Mouse (Mus musculus) left cerebral cortex, adult 2 months (tissue): ENCODE results near the gene Defb30. TPM values are rescaled to one million over a fixed set of nuclear protein-coding genes. Genes with fewer than 3 reads are reported as not detected.
A peak's percentile ranks its signal among the peaks of the same experiment; 100 is the strongest.

Source experiments
- DNase-seq, 2 experiments: peaks; one replicate each; pipeline ENCODE4 v3.0.0; 2021 to 2022; ENCODE audit warnings: low spot score in 2 of 2, mixed read lengths in 1 of 2; ENCODE audit errors: extremely low spot score in 1 of 2
- H3K27ac ChIP-seq: fragments of 200-600 bp; 2 replicates; pipeline ENCODE4 v1.8.1; 2022
- H3K4me3 ChIP-seq: fragments of 200-600 bp; 2 replicates; pipeline ENCODE4 v1.8.1; 2022
- CTCF ChIP-seq: fragments of 200-600 bp; IDR thresholded peaks from 2 replicates; pipeline ENCODE4 v1.8.1; 2022; ENCODE audit warnings: antibody characterized with exemption, mild to moderate bottlenecking, moderate library complexity
- intact Hi-C: fragments of 180-260 bp; cut with DNase I; formaldehyde crosslinking; loops from one replicate; pipeline ENCODE4 v1.15.1; 2025
- long read RNA-seq, 2 experiments: library from polyadenylated mRNA; stranded (forward); transcript quantifications; one replicate each; pipeline ENCODE4 v2.0.0; 2021; ENCODE audit warnings: borderline mapping rate in 2 of 2
- total RNA-seq, 2 experiments: library from RNA; stranded (reverse); gene quantifications; 2 replicates each; pipeline ENCODE4 v1.2.3; 2021

The Defb30 gene
- not detected for total RNA-seq
- long read RNA-seq, experiment 1 = 0 reads
- long read RNA-seq, experiment 2 = 0 reads

DNA sequence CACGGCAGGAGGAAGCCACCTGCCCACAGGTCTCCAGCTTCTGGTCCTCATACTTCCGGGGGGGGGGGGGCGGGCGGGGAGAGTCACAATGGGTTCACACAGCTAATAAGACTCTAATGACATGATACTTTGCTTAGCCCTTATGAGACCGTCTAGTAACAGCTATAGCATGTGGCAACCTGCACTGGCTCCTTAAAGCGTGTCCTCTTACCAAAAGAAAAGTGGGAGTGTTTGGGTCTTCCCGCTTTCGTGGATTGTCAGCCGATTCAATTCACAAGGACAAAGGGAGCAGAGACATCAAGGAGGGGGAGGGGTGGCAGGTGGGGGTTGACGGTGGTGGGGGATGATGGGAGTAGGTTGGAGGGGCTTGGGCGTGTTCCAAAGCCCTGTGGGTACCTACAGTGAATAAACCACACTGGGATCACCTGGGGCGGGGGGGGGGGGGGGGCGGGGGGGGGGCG lies at the start of gene Defb30:
Gene Defb30 (minus strand): TSS at position 51 of the 461 bp plus-strand sequence.
- H3K4me3 ChIP-seq = no peak within 1 kb of the TSS
- DNase-seq = no peak
- TF ChIP-seq CTCF = no peak
- H3K27ac ChIP-seq = no peak within 1 kb of the TSS
- intact Hi-C loops = no loop called here

DNA sequence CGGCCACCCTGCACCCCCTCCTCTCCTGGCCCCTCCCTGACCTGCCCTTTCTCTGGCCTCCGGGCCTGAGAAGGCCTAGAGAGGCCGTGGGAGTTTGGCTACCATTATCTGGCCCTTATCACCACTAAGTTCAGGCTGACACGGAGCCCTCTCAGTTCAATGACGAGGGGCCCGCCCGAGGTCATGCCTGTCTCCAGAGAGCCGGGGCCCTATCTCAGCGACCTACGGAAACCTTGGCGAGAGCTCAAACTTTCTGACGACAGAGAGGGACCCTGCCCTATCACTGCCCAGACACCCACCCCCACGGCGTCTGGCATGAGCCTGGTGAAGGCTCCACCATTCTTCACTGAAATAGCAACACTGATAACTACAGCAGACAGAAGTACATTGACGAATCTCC lies 17.9 kb upstream of the Defb30 start:
- no peak for TF ChIP-seq CTCF
- DNase-seq = no peak
- no peak overlapping the region for H3K4me3 ChIP-seq
- intact Hi-C loops = loop anchor here (2.0 to 5.0 kb wide), 4 partner anchors 127 to 405 kb away; no protein-coding TSS in a partner anchor
- H3K27ac ChIP-seq = no peak overlapping the region

DNA sequence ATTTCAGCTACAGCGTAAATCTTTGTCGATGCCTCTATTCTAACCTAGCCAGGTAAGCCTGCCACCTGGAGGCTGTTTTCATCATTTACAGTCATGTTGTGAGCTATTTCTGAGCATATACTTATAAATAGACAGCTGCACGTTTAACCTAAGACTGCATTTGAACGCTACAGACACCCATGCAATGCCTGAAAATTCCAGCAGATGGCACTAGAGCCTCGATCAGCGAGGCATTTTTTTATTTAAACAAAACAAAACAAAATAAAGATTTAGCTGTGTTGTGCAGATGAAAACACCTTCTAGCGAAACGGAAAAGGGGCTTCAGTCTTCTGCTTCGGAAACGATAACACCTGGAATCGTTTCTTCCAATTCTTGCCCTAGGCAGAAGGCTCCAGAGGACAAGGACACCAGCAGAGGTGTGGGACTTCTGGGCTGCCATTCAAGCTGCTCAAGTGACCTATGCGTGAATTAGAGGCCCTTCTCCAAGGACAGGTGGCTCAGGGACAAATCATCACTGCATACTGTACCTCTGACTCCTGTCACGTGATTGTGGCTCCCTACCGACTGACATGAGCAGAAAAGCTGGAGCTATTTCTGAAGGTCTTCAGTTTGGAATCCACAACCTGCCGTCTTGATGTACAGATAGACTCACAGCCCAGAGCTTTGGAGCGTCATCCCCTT lies 17.0 kb upstream of the Defb30 start:
- intact Hi-C loops = loop anchor here (2.0 to 5.0 kb wide), 4 partner anchors 128 to 406 kb away; no protein-coding TSS in a partner anchor

DNA sequence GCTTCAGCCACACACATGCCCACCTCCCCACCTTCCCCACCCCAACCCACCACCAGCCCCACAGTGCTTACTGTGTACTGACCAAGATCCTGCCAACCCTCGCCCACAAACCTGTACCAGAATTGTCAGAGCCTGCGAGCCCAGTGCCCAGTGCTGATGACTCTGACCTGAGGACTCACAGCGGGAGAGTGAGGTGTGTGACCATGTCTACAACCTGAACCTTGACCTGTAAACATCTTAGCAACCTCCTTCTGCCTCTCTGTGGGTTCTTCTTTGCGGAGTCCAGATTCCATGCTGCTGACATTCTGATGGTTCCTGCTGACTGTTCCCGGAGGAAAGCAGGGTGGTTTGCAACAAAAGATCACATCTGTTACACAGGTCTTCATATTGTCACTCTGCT lies 15.6 kb upstream of the Defb30 start:
- H3K27ac ChIP-seq = no peak overlapping the region
- no peak for DNase-seq
- no peak for TF ChIP-seq CTCF
- no peak overlapping the region for H3K4me3 ChIP-seq
- intact Hi-C loops = loop anchor here (5.0 kb wide), 2 partner anchors 292 to 407 kb away; no protein-coding TSS in a partner anchor

More for the DNA sequence above, 17.0 kb upstream of the Defb30 start:
- DNase-seq = peak; percentile 56 to 72
- peak; percentile 92 for TF ChIP-seq CTCF
- no peak overlapping the region for H3K27ac ChIP-seq
- H3K4me3 ChIP-seq = peak overlapping the region; percentile 33

DNA sequence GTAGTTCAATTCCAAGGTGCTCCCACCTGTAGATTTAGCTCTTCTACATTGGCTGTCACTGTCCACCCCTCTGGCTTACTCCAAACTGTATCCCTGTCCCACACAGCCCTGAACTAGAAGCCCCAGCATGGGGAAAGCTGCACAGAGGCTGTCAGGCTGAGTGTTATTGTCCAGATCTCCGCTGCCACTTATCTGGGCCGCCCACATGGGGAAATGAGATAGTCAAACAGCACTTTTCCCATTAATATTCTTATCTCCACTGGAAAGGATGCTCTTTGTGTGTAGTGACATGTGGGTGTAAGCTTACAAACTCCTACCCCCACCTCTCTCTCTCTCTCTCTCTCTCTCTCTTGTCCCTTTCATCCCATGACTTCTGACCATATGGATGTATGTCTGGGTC lies 12.4 kb upstream of the Defb30 start:
- no peak overlapping the region for H3K4me3 ChIP-seq
- no peak for DNase-seq
- no peak overlapping the region for H3K27ac ChIP-seq
- intact Hi-C loops = no loop called here
- no peak for TF ChIP-seq CTCF

DNA sequence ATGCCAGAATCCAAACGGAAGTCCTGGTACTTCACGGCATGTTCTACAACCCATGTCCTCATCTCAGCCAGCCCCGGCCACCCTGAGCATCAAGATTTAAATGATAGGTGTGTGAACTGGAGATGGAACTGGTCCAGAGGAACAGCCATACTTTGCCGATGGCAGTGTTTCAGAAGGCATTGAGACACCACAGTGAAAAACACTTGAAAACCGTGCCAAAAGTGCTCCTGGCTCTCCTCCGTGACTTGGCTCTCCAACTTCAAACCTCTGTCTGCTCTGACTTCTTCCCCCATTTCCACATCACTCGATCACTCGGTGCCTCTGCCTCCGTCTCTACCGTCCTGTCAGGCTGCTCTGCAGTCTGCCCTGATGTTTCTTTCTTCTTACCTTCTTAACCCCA lies 10.6 kb upstream of the Defb30 start:
- intact Hi-C loops = no loop called here
- DNase-seq = no peak
- Histone ChIP-seq H3K4me3 (no peak overlapping the region), H3K27ac (no peak overlapping the region)
- no peak for TF ChIP-seq CTCF

DNA sequence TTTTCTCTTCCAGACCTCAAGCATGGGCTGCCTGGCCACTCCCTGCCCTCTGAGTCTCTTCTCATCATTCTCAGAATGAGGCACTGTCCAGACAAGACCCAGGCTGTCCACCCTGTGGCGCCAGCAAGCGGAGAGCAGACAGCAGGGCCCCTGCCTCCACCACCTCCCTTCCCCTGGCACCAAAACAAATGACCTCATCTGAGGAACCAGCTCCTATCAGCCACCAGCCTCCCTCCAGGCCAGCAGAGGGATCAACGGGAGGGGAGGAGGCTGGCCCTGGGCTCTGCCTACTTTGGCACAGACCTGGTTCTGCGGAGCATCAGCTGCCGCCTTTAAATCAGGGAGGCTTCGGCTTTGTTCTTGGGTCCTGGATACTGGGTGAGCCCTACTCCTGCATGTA lies 5.0 kb upstream of the Defb30 start:
- Histone ChIP-seq H3K27ac (no peak overlapping the region), H3K4me3 (no peak overlapping the region)
- intact Hi-C loops = no loop called here
- DNase-seq = peak; percentile 16 to 32
- TF ChIP-seq CTCF = no peak; the same call in none of the 2 replicates

DNA sequence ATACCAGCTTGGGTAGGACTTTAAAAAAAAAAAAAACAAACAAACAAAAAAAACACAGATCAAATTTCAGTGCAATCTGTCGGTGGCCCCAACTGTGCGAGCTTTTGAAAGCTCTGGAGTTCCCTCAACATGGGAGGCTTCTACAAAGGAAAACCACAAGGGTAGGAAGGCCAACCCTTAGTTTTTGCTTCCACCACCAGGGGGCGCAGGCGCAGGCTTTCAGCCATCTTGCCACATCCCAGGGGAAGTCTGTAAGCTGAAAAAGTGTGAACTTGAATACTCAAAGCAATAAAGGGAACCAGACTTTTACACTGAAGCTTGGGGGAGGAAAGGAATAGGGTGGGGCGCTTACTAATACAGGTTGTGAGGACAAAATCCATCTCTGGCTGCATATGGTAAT lies 1.0 kb upstream of the Defb30 start:
- peak; percentile 23 to 50 for DNase-seq
- Histone ChIP-seq H3K27ac (no peak overlapping the region), H3K4me3 (no peak overlapping the region)
- intact Hi-C loops = no loop called here
- peak; percentile 72 for TF ChIP-seq CTCF

DNA sequence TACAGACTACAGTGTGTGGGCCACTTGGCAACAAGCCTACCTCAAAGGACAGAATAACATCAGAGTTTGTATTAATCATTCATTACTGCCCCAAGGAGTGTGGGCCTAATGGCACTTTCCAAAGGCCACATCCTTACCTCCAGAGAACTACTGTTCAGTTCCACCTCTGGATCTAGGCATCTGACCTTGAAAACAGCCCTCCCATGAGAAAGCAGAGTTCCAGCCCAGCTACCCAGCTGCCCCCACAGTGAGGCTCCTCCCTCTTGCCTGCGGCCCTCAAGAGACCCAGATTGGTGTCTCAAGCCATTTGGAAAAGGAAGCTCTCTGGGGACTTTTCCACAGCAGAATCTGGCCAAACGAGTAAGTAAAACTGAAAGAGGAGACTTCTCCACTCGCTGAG lies 3.1 kb downstream of the Defb30 start, which contains the start of gene Defb42:
Gene Defb42 (plus strand): TSS at position 301 of the 400 bp plus-strand sequence.
- intact Hi-C loops = no loop called here
- H3K4me3 ChIP-seq = no peak within 1 kb of the TSS
- no peak for DNase-seq
- no peak for TF ChIP-seq CTCF
- no peak within 1 kb of the TSS for H3K27ac ChIP-seq

DNA sequence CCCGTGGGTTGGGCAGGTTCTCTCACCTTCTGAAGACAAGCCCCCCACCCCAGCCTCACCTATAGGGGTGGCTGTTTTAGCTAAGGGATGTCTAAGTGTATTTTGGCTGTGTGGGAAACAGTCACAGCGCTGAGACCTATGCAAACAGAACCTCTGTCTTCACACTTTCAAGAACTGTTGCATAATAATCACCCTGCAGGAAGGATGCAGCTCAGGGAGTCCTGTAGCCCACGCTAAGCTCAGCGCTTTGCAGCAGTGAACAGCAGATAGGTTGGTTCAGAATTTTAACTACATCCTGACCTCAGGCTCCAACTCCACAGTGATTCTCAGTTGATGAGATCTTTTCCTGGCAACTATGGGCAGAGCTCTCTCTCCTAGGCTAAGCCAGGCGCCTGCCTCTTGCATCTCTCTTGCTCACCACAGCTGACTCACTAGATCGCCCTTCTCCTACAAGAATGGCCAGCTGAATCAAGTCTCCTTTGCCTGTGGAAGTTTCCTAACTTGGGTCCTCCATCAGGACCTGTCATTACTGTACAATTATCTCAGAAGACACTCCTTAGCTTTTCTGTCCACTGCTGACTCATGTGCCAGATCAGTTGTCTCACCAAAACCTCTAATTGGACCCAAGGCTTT lies 29.1 kb downstream of the Defb30 start:
- intact Hi-C loops = no loop called here
- no peak overlapping the region for H3K4me3 ChIP-seq
- DNase-seq = peak; percentile 14 to 21
- no peak for TF ChIP-seq CTCF
- no peak overlapping the region for H3K27ac ChIP-seq

DNA sequence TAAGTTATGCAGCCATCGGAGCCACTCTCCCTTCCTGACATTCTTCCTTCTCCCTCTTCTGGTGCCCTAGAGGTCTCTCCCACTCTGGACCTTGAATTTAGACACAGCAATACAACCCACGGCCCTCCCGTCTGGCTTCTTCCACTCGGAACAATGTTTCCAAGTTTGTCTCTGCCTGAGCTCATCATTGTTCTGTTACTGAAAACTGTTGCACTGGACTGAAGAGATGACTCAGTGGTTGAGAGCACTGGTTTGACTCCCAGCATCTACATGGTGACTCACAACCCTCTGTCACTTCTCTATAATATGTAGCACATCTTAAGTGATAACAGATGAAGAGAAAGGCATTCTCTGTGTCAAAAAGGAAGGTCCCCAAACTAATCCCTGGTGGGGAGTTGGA lies 35.1 kb downstream of the Defb30 start:
- no peak for TF ChIP-seq CTCF
- Histone ChIP-seq H3K27ac (no peak overlapping the region), H3K4me3 (no peak overlapping the region)
- DNase-seq = no peak
- intact Hi-C loops = no loop called here

DNA sequence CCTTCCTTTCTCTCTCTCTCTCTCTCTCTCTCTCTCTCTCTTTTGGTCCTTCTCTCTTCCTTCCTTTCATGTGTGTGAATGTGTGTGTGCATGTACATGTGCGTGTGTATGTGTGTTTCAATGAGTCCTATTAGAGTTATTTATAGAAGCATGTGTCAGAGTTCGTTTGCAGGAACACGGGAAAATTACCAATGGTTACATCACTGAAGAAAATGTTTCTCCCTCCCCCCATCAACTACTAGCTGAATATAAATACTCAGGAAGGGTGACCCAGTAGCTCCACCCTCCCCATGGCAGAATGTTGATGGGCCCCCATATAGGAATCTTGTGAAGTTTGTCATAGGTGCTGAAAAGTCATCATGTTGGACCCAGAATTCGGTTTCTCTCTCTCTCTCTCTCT lies 36.7 kb downstream of the Defb30 start:
- DNase-seq = no peak
- H3K4me3 ChIP-seq = no peak overlapping the region
- intact Hi-C loops = no loop called here
- no peak overlapping the region for H3K27ac ChIP-seq
- TF ChIP-seq CTCF = no peak
